Mouse (Mus musculus) adrenal gland (tissue): ENCODE data around the gene Gas2.

ENCODE experiments used
- intact Hi-C: fragments of 180-260 bp; cut with DNase I; formaldehyde crosslinking; loops from one replicate; pipeline ENCODE4 v1.15.1; 2025

The Gas2 gene

GRCm38 (mm10) chr7:51879136-51879723, 17.4 kb downstream of the Gas2 start:
- intact Hi-C loops, result no loop called here

GRCm38 (mm10) chr7:51880121-51880520, 18.3 kb downstream of the Gas2 start:
- intact Hi-C loops, result no loop called here

GRCm38 (mm10) chr7:51885345-51885744, 23.5 kb downstream of the Gas2 start:
- intact Hi-C loops, result no loop called here

- intact Hi-C loops, result no loop called here
These were observed 26.1 kb downstream of the Gas2 start for GRCm38 (mm10) chr7:51887678-51888567.

GRCm38 (mm10) chr7:51889601-51890000, 27.8 kb downstream of the Gas2 start:
- intact Hi-C loops, result no loop called here

- intact Hi-C loops, result no loop called here
These were observed 30.6 kb downstream of the Gas2 start for GRCm38 (mm10) chr7:51892224-51892965.

- intact Hi-C loops, result no loop called here
These were observed 31.2 kb downstream of the Gas2 start for GRCm38 (mm10) chr7:51893008-51893407.

- intact Hi-C loops, result no loop called here
These were observed 32.5 kb downstream of the Gas2 start for GRCm38 (mm10) chr7:51894133-51894801.

GRCm38 (mm10) chr7:51894939-51895338, 33.1 kb downstream of the Gas2 start:
- intact Hi-C loops, result no loop called here

DNA sequence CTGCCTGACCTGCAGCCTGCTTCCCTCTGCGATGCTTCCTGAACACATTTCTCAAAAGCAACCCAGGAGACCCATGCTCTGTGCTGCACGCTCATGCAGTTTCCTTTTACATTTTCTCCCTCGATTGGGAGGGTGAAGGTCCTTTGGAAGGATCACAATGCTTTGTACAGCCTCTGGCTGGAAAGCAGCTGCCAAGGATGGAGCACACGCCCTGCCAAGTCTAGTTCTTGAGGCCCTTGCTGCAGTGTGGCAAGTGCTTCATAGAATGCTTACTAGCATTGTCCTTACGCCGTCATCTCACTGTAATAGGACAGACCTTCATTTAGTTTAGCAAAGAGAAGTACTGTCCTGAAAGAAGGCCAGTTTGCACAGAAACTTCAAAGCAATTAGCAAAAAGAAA, 37.3 kb downstream of the Gas2 start:
- intact Hi-C loops, result no loop called here

DNA sequence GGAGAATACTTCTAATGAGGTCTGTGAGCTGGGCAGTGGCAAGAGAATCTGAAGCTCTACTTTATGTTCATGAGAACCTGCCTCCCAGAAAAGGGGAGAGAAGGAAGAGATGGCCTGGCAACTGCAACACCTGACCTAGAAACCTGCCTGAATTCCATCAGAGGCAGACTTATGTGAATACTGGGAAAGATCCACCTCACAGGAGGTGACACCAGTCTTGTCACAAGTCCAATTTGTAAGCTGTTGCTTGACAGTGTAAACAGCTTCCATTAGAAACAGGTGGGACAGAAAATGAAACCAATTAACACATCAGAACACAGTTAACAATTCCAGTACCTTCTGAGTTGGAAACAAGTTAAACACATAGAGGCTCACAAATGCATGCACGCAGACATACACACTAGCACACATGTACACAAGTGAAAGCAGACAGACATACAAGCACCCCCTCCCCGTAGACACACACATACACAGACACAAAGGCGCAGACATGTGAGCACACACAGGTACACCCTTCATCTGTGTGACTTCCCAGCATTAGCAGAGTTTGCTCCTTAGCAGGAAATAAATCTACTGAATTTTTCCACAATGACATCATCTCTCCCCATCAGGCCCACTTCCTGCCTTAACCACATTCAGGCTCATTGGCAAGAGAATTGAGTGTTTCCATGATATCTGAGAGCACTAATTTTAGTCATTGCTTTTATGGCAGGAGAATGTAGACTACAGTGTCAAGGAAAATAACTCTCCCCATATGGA, 51.7 kb downstream of the Gas2 start:
- intact Hi-C loops, result no loop called here

DNA sequence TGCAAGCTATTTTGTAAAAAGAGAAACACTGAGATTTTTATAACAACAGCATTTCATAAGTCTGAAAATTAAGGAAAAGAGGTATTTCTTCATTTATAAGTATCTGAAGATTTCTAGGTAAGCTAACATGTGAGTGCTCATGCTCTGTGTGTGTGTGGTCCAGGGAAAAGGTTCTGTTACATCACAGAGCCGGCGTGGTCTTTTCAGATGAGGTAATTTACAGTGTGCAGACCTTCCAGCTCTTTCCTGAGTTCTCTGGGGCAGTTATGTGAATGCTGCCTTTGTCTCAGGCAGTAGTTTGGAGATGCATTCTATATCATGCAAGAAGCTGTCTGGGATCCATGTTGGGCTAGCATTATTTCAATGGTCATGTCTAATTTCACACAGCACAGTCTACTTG, 52.3 kb downstream of the Gas2 start:
- intact Hi-C loops, result no loop called here

DNA sequence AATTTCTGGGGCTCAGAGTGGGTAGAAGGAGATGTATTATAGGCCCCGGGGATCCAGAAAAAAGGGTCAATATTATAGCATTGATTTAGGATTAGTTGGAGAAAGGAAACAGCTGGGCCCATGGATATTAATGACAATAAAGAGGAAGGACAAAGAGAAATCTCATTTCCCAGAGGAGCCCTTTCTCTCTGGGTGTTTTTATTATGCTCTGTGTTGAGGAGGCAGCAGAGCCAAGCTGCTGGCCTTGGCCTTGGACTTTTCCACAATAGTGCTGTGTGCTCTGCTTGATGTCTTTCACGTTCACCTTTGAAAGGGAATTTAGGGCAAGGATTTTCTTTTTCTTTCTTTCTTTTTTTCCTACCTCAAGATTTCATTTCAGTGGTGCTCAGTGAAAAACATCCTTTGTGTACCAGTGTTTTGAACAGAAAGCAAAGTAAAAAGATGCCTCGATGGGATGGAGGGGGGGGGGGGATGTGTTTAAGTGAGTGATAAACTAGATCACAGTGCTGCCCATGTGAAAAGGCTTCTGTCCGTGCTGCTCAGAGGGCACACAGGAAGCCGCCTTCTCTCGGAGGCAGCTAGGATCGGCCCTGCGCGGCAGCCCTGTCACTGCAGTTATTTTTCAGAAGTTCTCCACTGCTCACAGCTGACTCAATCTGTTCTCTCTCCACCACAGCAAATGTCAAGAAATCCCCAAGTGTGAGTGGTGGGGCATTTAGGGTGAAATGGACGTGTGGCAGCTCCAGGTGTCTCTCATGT, 67.1 kb downstream of the Gas2 start:
- intact Hi-C loops, result no loop called here

GRCm38 (mm10) chr7:51931217-51931616, 69.4 kb downstream of the Gas2 start:
- intact Hi-C loops, result no loop called here

DNA sequence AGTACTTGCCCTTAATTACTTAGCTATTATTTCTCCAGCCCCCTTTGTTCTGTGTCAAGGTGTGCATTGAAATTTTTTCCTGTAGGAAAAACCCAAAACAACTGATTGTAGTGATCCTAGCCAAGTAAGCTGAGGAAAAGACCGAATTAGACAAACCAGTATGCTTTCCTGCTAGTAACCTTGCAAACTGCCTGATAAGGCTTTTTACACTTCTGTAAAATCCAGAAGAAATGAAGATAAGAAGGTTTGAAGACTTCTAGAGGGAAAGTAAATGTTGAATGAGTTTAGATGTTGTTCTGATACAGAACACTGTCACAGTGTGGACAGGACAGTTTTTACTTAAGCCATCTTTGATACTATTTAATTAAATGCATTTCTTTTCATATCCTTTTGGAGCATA, 75.5 kb downstream of the Gas2 start:
- intact Hi-C loops, result no loop called here

GRCm38 (mm10) chr7:51940461-51940860, 78.6 kb downstream of the Gas2 start:
- intact Hi-C loops, result no loop called here

DNA sequence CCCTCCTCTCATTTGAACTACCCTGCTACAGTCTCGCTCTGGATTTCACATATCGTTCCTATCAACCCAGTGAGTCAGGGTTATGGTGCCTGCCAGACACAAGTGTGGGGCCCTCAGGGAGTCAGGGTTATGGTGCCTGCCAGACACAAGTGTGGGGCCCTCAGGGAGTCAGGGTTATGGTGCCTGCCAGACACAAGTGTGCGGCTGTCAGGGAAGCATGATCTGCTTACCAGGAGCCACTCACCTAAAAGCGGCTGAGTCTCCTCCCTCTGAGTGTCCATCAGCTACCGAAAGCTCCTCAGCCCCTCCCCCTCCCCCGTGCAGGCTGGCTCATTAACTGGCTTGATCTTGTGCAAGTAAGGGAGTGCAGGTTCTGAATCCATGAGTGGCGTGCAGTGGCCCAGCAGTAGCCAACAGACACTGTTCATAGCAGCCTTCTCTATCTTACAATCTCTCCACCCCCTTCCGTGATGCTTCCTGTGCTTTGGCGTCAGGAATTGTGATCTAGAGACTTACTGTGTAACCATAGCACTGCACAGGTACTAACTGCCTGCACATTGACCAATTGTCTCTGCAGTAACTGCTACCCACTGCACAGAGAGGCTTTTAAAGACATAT, 93.7 kb downstream of the Gas2 start:
- intact Hi-C loops, result no loop called here

- intact Hi-C loops, result no loop called here
These were observed 96.0 kb downstream of the Gas2 start for GRCm38 (mm10) chr7:51957766-51958165.

- intact Hi-C loops, result loop anchor here (10.0 kb wide), 1 partner anchor 226 kb away; no protein-coding TSS in a partner anchor
These were observed 99.0 kb downstream of the Gas2 start for GRCm38 (mm10) chr7:51960698-51961374.
